Mouse (Mus musculus): ENCODE data around the gene Mrpl10.

GRCm38 (mm10) chr11:97040301-97041021 is 899 bp upstream of the Mrpl10 start:
- no peak for TF ChIP-seq CTCF (IDR thresholded peaks at IDR 0.05; ENCODE audit: low read depth)
- no peak for TF ChIP-seq EP300 (IDR thresholded peaks at IDR 0.05; ENCODE audit: low read depth)
